In the genomic region with DNA sequence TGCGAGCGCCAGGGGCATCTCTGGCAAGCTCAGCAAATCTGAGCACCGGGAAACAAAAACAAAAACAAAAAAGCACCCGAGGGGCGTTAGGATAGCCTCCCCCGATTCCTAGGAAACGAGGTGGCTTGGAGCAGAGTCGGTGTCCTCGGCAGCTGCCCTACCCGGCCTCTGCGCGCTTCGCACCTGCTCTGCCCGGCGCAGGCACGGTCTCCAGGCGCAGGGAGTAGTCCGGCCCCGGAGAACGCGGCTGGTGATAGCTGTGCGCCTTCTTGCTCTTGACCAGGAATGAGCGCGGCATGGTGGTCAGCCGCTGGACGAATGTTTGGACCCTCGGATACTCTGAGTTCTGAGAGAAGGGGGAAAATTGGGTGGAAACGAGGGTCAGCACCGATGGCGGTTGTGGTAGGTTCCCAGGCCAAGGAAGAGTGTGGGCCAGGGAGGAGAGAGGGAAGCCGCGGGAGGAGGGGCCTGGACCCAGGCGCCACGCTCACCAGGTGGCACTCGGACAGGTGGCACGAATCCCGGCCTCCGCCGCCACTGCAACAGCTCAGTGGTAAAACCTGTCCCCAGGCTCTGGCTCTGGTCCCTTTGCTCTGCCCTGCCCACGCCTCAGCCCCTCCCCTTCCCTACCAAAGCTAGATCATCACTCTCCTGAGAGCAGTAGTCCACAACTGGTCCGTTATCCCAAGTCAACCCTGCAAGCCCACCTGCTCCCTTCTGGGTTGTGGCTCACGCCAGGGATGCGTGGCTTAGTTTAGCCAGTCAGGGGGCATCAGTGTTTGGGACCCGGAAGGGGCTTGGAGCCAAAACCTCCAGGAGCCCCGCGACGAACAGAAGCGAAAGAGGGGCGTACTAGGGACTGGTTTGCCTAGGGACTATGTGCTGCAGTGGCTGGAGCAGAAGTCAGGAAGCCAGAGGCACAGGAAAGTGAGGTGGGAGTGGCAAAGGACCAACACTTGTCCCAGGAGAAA, we compare ENCODE assay signal across 8 mouse cellular contexts. TPM values are rescaled to one million over a fixed set of nuclear protein-coding genes. Genes with fewer than 3 reads are reported as not detected.
DNase-seq lines count a peak whose midpoint lies in the region; ATAC-seq and TF ChIP-seq lines count a peak whose summit lies in the region.

No protein-coding gene starts in this region.

- TF ChIP-seq POLR2A in cerebellum, adult 2 months (IDR thresholded peaks at IDR 0.05; ENCODE audit: borderline replicate concordance, insufficient read depth, low read length), result no peak

- H3K4me2 ChIP-seq in forebrain, postnatal 0 days (ENCODE audit: low read depth), result peak overlapping the region; percentile 24
- peak overlapping the region; percentile 51 for H3K4me2 ChIP-seq in kidney, postnatal 0 days (ENCODE audit: low read length)

- TF ChIP-seq CTCF in forebrain, postnatal 0 days (IDR thresholded peaks at IDR 0.05; ENCODE audit: low read depth), result no peak
- no peak for TF ChIP-seq CTCF in kidney, postnatal 0 days (IDR thresholded peaks at IDR 0.05; ENCODE audit: low read depth)
- no peak for TF ChIP-seq CTCF in cerebellum, adult 2 months (IDR thresholded peaks at IDR 0.05; ENCODE audit: borderline replicate concordance, insufficient read depth, low read depth, low read length)

- intact Hi-C loops in gastrocnemius, postnatal 14 days (cut with DNase I; ENCODE audit: low total_unique reads), result no loop called here
- intact Hi-C loops in gastrocnemius, postnatal 36 days (cut with DNase I), result no loop called here

- DNase-seq in gastrocnemius, postnatal 14 days, result peak; percentile 6
- DNase-seq in gastrocnemius, postnatal 36 days, result no peak
- DNase-seq in MN1 (ENCODE audit: low spot score), result peak; percentile 44
- DNase-seq in forebrain, postnatal 0 days, result peak; percentile 15
- peak; percentile 12 for DNase-seq in kidney, postnatal 0 days (ENCODE audit: low spot score)
- peak; percentile 46 for DNase-seq in thymus, postnatal 0 days (ENCODE audit: low spot score)
- no peak for DNase-seq in cerebellum, adult 2 months

- no peak overlapping the region for H3K4me3 ChIP-seq in forebrain, postnatal 0 days (ENCODE audit: low read depth, low read length)
- peak overlapping the region; percentile 26 for H3K4me3 ChIP-seq in kidney, postnatal 0 days (replicated peaks; ENCODE audit: low read depth, low read length)
- H3K4me3 ChIP-seq in megakaryocyte, embryonic 14.5 days (replicated peaks), result peak overlapping the region; percentile 80
- no peak overlapping the region for H3K4me3 ChIP-seq in cerebellum, adult 2 months (replicated peaks; ENCODE audit: insufficient read depth, low read depth, low read length)

- no peaks in the 10 kb centered on the region for H3K36me3 ChIP-seq in forebrain, postnatal 0 days (ENCODE audit: insufficient read depth)
- no peaks in the 10 kb centered on the region for H3K36me3 ChIP-seq in kidney, postnatal 0 days (ENCODE audit: insufficient read depth, low read length)
- H3K36me3 ChIP-seq in megakaryocyte, embryonic 14.5 days (replicated peaks; ENCODE audit: low read length), result no peaks in the 10 kb centered on the region

- no peaks in the 10 kb centered on the region for H3K9me3 ChIP-seq in forebrain, postnatal 0 days (ENCODE audit: low read length)
- no peaks in the 10 kb centered on the region for H3K9me3 ChIP-seq in kidney, postnatal 0 days (replicated peaks; ENCODE audit: low read length)
- peaks cover 9% of the 10 kb centered on the region; the same call in 1 of the 2 replicates for H3K9me3 ChIP-seq in megakaryocyte, embryonic 14.5 days

- no peak overlapping the region for H3K9ac ChIP-seq in forebrain, postnatal 0 days
- 0 out of 2 replicates have a peak overlapping the region, but pooled peaks have one; percentile 27 for H3K9ac ChIP-seq in kidney, postnatal 0 days (ENCODE audit: low read depth, low read length)

- ATAC-seq in forebrain, postnatal 0 days, result no peak
- ATAC-seq in kidney, postnatal 0 days (replicated peaks; ENCODE audit: low FRiP score, low read depth), result no peak

- H3K4me1 ChIP-seq in forebrain, postnatal 0 days (ENCODE audit: insufficient read depth), result 0 out of 2 replicates have a peak, but pooled peaks cover 8% of the 10 kb centered on the region
- peaks cover 40% of the 10 kb centered on the region for H3K4me1 ChIP-seq in kidney, postnatal 0 days (replicated peaks; ENCODE audit: insufficient read depth, low read length)
- H3K4me1 ChIP-seq in megakaryocyte, embryonic 14.5 days, result peaks cover 51% of the 10 kb centered on the region
- H3K4me1 ChIP-seq in cerebellum, adult 2 months (ENCODE audit: control insufficient read depth, insufficient read depth, low read length), result peaks cover 6% of the 10 kb centered on the region; the same call in 1 of the 2 replicates

- 2% methylated on average over 49 of the region's 49 CpGs for WGBS in forebrain, postnatal 0 days
- under 1% methylated on average over 47 of the region's 49 CpGs for WGBS in kidney, postnatal 0 days
- 1% methylated on average over 49 of the region's 49 CpGs for WGBS in cerebellum, adult 2 months

- H3K27ac ChIP-seq in forebrain, postnatal 0 days (ENCODE audit: low read depth, low read length), result no peak overlapping the region
- no peak overlapping the region for H3K27ac ChIP-seq in kidney, postnatal 0 days
- no peak overlapping the region for H3K27ac ChIP-seq in cerebellum, adult 2 months (ENCODE audit: insufficient read depth, low read length)

- H3K27me3 ChIP-seq in forebrain, postnatal 0 days (ENCODE audit: insufficient read depth, low read length), result peaks cover 83% of the 10 kb centered on the region
- peaks cover 84% of the 10 kb centered on the region for H3K27me3 ChIP-seq in kidney, postnatal 0 days (ENCODE audit: insufficient read depth, low read length)
- peaks cover 97% of the 10 kb centered on the region for H3K27me3 ChIP-seq in megakaryocyte, embryonic 14.5 days (replicated peaks)
- H3K27me3 ChIP-seq in cerebellum, adult 2 months (ENCODE audit: control insufficient read depth, insufficient read depth, low read length), result peaks cover 19% of the 10 kb centered on the region; the same call in 1 of the 2 replicates

RNA-seq across cellular contexts. Expression of a gene that starts 2.0 kb away (rescaled TPM):
- not detected for total RNA-seq in gastrocnemius, postnatal 14 days (2021)
- total RNA-seq in gastrocnemius, postnatal 36 days (2021), result under 1 TPM in 1 of 2 experiments, not detected in 1; 0.54 TPM
- not detected in 2 replicates for total RNA-seq in forebrain, postnatal 0 days (2014; rRNA removed)
- polyA plus RNA-seq in forebrain, postnatal 0 days (2015; fragmentation: Nextera tagmentation; extraction: Ambion mirVana), result not detected in 2 replicates
- 0.06 TPM in 1 of 2 replicates, not detected in the other for polyA plus RNA-seq in kidney, postnatal 0 days (2015; fragmentation: Nextera tagmentation; extraction: Ambion mirVana)
- 2.7 TPM in 1 of 2 replicates, not detected in the other for polyA plus RNA-seq in megakaryocyte, embryonic 14.5 days (2012; ENCODE audit: insufficient read depth, low replicate concordance)
- 39.4 and 42.8 TPM in 2 replicates for polyA plus RNA-seq in thymus, postnatal 0 days (2015; fragmentation: Nextera tagmentation; extraction: Ambion mirVana)
- polyA plus RNA-seq in cerebellum, adult 2 months (2012; rRNA removed), result not detected in 2 replicates

Comparison
In these comparisons a context has a peak if more than half of its experiments do, and no peak if none do; other contexts are left out.
1. DNase-seq: peak in gastrocnemius, postnatal 14 days (single experiment), MN1 (single experiment), forebrain, postnatal 0 days (single experiment), kidney, postnatal 0 days (single experiment) and thymus, postnatal 0 days (single experiment); none in gastrocnemius, postnatal 36 days (0 of 2) and cerebellum, adult 2 months (0 of 2).
2. H3K4me3 ChIP-seq: peak in kidney, postnatal 0 days (single experiment) and megakaryocyte, embryonic 14.5 days (single experiment); none in forebrain, postnatal 0 days (single experiment) and cerebellum, adult 2 months (single experiment).
3. RNA of a gene that starts 2.0 kb away (polyA plus RNA-seq): 39.4 to 42.8 TPM in thymus, postnatal 0 days; 2.7 TPM in megakaryocyte, embryonic 14.5 days, not detected in forebrain, postnatal 0 days, not detected in cerebellum, adult 2 months and 0.06 TPM in kidney, postnatal 0 days; every median in the first group is over 10 times any median in the second.